Mouse (Mus musculus) lung, postnatal 14 days (tissue): ENCODE results near the gene Safb2.
"Not testable (repeated sequence)": the region's sequence is repeated elsewhere in the genome, so short reads cannot be mapped to it uniquely, and the experiment has no call there.

Experiments used
- DNase-seq: peaks from one replicate; pipeline ENCODE4 v3.0.0; 2021

Safb2 gene

GRCm38 (mm10) chr17:56584257-56585130 is at the start of gene Safb2, which contains the start of gene Safb:
Gene Safb2, minus strand, starts transcription at chr17:56584585.
Gene Safb, plus strand, starts transcription at chr17:56584825.
- peak; percentile 99 for DNase-seq

GRCm38 (mm10) chr17:56634023-56634422 is 49.6 kb upstream of the Safb2 start:
- DNase-seq: no peak

- DNase-seq: no peak
These were observed 47.4 kb upstream of the Safb2 start for GRCm38 (mm10) chr17:56631807-56632206.

- DNase-seq: not testable (repeated sequence)
These were observed 45.7 kb upstream of the Safb2 start for GRCm38 (mm10) chr17:56629800-56630781.

GRCm38 (mm10) chr17:56627530-56628277 is 43.3 kb upstream of the Safb2 start, which contains the start of gene Catsperd:
Gene Catsperd, plus strand, starts transcription at chr17:56628143.
- no peak for DNase-seq

GRCm38 (mm10) chr17:56626754-56627470 is 42.5 kb upstream of the Safb2 start, which contains the start of gene Lonp1:
Gene Lonp1, minus strand, starts transcription at chr17:56626887.
- peak; percentile 97 for DNase-seq

- DNase-seq: no peak
These were observed 41.9 kb upstream of the Safb2 start for GRCm38 (mm10) chr17:56626260-56626659.

- DNase-seq: no peak
These were observed 41.1 kb upstream of the Safb2 start for GRCm38 (mm10) chr17:56625495-56625894.

- DNase-seq: no peak
These were observed 33.2 kb upstream of the Safb2 start for GRCm38 (mm10) chr17:56617628-56618027.

GRCm38 (mm10) chr17:56616725-56617124 is 32.3 kb upstream of the Safb2 start:
- DNase-seq: no peak

- no peak for DNase-seq
These were observed 31.4 kb upstream of the Safb2 start for GRCm38 (mm10) chr17:56615792-56616191.

- DNase-seq: no peak
These were observed 30.9 kb upstream of the Safb2 start for GRCm38 (mm10) chr17:56615136-56615784.

GRCm38 (mm10) chr17:56614391-56615135 is 30.2 kb upstream of the Safb2 start:
- DNase-seq: no peak

GRCm38 (mm10) chr17:56613893-56614292 is 29.5 kb upstream of the Safb2 start:
- DNase-seq: not testable (repeated sequence)

GRCm38 (mm10) chr17:56613236-56613844 is 29.0 kb upstream of the Safb2 start, which contains the start of gene Rpl36:
Gene Rpl36, plus strand, starts transcription at chr17:56613416.
- DNase-seq: peak; percentile 96

GRCm38 (mm10) chr17:56612565-56612939 is 28.2 kb upstream of the Safb2 start:
- not testable (repeated sequence) for DNase-seq

GRCm38 (mm10) chr17:56611861-56612564 is 27.6 kb upstream of the Safb2 start:
- DNase-seq: peak; percentile 55

- no peak for DNase-seq
These were observed 26.9 kb upstream of the Safb2 start for GRCm38 (mm10) chr17:56611323-56611722.
